Mouse (Mus musculus) forebrain, embryonic 15.5 days (tissue): ENCODE results near the gene Rmi2. TPM values are rescaled to one million over a fixed set of nuclear protein-coding genes. Genes with fewer than 3 reads are reported as not detected.

Experiments
- ATAC-seq: fragments of 200-750 bp; cut with Nextera tagmentation; replicated peaks from 2 replicates; pipeline ENCODE4 v1.8.0; 2017; ENCODE audit warnings: mild to moderate bottlenecking, moderate TSS enrichment, moderate library complexity
- H3K27ac ChIP-seq: fragments of 300-500 bp; sonication (generic); replicated peaks from 2 replicates; pipeline ENCODE4 v1.5.1; 2015; ENCODE audit warnings: mild to moderate bottlenecking, inconsistent platforms
- H3K27me3 ChIP-seq: fragments of 300-500 bp; sonication (generic); 2 replicates; pipeline ENCODE4 v1.6.1; 2015; ENCODE audit warnings: inconsistent platforms
- H3K36me3 ChIP-seq: fragments of 300-500 bp; sonication (generic); 2 replicates; pipeline ENCODE4 v1.6.1; 2015; ENCODE audit warnings: mild to moderate bottlenecking, inconsistent platforms
- H3K4me1 ChIP-seq: fragments of 300-500 bp; sonication (generic); 2 replicates; pipeline ENCODE4 v1.6.1; 2015; ENCODE audit warnings: inconsistent platforms
- H3K4me2 ChIP-seq: fragments of 300-500 bp; sonication (generic); replicated peaks from 2 replicates; pipeline ENCODE4 v1.6.1; 2015; ENCODE audit warnings: mild to moderate bottlenecking, inconsistent platforms
- H3K4me3 ChIP-seq: fragments of 300-500 bp; sonication (generic); 2 replicates; pipeline ENCODE4 v1.5.1; 2015; ENCODE audit warnings: mild to moderate bottlenecking, inconsistent platforms
- H3K9ac ChIP-seq: fragments of 300-500 bp; sonication (generic); replicated peaks from 2 replicates; pipeline ENCODE4 v1.6.1; 2015; ENCODE audit warnings: mild to moderate bottlenecking, inconsistent platforms
- H3K9me3 ChIP-seq: fragments of 300-500 bp; sonication (generic); 2 replicates; pipeline ENCODE4 v1.6.1; 2016; ENCODE audit warnings: inconsistent platforms
- WGBS: fragments of 180-500 bp; shearing (Covaris S2); methylation state at CpG from one replicate; pipeline ENCODE4 v1.1.7; 2015; ENCODE audit warnings: mixed read lengths; 5-methylcytosine and 5-hydroxymethylcytosine counted together
- polyA plus RNA-seq: library from polyadenylated mRNA; unstranded; fragments of >200 nt; fragmentation: Nextera tagmentation; extraction: Ambion mirVana; gene quantifications from 2 replicates; pipeline ENCODE4 v1.2.1, GENCODE M21; 2015

The Rmi2 gene
- polyA plus RNA-seq, 1 experiment from 2014 or later: 0.94 TPM

GRCm38 (mm10) chr16:10879467-10879866, 44.6 kb downstream of the Rmi2 start:
- H3K4me2 ChIP-seq: no peak overlapping the region
- no peaks in the 10 kb centered on the region for H3K9me3 ChIP-seq
- no peak overlapping the region for H3K9ac ChIP-seq
- H3K27me3 ChIP-seq: no peaks in the 10 kb centered on the region
- no peaks in the 10 kb centered on the region for H3K36me3 ChIP-seq
- no peaks in the 10 kb centered on the region for H3K4me1 ChIP-seq
- no peak for ATAC-seq
- WGBS: 83% methylated on average over 1 of the region's 1 CpGs
- H3K4me3 ChIP-seq: no peak overlapping the region
- no peak overlapping the region for H3K27ac ChIP-seq

DNA sequence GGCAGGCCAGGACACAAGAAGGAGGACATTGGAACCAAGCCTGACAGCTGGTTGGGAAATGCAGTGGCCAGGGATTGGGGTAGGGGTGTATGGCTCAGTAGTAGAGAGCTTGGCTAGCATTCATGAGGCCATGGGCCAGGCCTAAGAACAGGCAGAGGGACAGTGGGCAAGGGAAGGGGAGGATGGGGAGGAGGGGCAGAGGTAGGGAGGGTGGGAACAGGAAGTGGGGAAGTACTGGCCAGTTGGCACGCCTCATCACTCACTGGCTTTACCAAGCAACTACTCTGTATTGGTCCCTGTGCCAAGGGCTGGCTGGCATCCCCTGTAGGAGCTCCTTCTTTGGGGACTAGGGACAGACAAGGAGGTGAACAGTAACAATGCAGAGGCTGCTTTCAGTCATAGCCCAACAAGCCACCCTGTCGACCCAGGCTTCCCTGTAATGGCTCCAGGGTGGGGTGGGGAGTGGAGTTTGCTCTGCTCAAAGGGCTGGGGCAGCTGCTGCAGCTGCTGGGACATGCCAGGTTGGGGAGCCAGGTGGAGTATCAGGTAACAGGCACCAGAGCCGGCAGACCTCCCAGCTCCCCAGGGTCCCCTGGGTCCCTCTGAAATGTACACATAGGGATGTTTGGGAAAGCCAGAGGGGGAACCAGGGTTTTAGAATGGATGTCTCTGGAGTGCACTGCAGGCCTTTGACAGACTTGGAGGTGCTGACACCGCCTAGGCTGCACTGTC, 46.5 kb downstream of the Rmi2 start:
- Histone ChIP-seq H3K4me1 (no peaks in the 10 kb centered on the region), H3K36me3 (no peaks in the 10 kb centered on the region), H3K4me3 (no peak overlapping the region), H3K27me3 (no peaks in the 10 kb centered on the region), H3K9ac (no peak overlapping the region), H3K9me3 (no peaks in the 10 kb centered on the region), H3K27ac (no peak overlapping the region), H3K4me2 (no peak overlapping the region)
- WGBS: 53% methylated on average over 4 of the region's 4 CpGs
- ATAC-seq: 0 out of 2 replicates have a peak, but pooled peaks have one; percentile 51

DNA sequence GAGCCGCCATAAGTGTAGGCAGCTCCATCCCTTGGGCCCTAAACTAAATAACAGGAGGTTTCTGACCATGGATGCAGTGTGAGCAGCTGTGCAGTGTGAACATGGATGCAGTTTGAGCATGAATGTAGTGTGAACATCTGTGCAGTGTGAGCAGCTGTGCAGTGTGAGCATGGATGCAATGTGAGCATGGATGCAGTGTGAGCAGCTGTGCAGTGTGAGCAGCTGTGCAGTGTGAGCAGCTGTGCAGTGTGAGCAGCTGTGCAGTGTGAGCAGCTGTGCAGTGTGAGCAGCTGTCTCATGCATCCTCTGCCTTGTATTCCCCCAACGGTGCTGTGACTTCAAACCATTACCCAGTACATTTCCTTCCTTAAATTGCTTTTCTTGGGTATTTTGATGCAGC, 52.6 kb downstream of the Rmi2 start:
- H3K4me3 ChIP-seq: no peak overlapping the region
- no peaks in the 10 kb centered on the region for H3K4me1 ChIP-seq
- H3K27ac ChIP-seq: no peak overlapping the region
- H3K9me3 ChIP-seq: no peaks in the 10 kb centered on the region
- H3K36me3 ChIP-seq: no peaks in the 10 kb centered on the region
- no peaks in the 10 kb centered on the region for H3K27me3 ChIP-seq
- no peak overlapping the region for H3K4me2 ChIP-seq
- 89% methylated on average over 2 of the region's 2 CpGs for WGBS
- no peak for ATAC-seq
- no peak overlapping the region for H3K9ac ChIP-seq

GRCm38 (mm10) chr16:10890363-10890762, 55.5 kb downstream of the Rmi2 start:
- Histone ChIP-seq H3K27me3 (no peaks in the 10 kb centered on the region), H3K4me1 (no peaks in the 10 kb centered on the region), H3K27ac (no peak overlapping the region), H3K9ac (no peak overlapping the region), H3K9me3 (no peaks in the 10 kb centered on the region), H3K4me3 (no peak overlapping the region), H3K4me2 (no peak overlapping the region), H3K36me3 (no peaks in the 10 kb centered on the region)
- WGBS: 76% methylated on average over 3 of the region's 3 CpGs
- ATAC-seq: 0 out of 2 replicates have a peak, but pooled peaks have one; percentile 48

GRCm38 (mm10) chr16:10893161-10893560, 58.3 kb downstream of the Rmi2 start:
- no peak overlapping the region for H3K27ac ChIP-seq
- H3K27me3 ChIP-seq: no peaks in the 10 kb centered on the region
- H3K4me1 ChIP-seq: no peaks in the 10 kb centered on the region
- no peaks in the 10 kb centered on the region for H3K9me3 ChIP-seq
- no peak overlapping the region for H3K4me3 ChIP-seq
- no peak overlapping the region for H3K9ac ChIP-seq
- 83% methylated on average over 4 of the region's 4 CpGs for WGBS
- no peaks in the 10 kb centered on the region for H3K36me3 ChIP-seq
- no peak for ATAC-seq
- no peak overlapping the region for H3K4me2 ChIP-seq

DNA sequence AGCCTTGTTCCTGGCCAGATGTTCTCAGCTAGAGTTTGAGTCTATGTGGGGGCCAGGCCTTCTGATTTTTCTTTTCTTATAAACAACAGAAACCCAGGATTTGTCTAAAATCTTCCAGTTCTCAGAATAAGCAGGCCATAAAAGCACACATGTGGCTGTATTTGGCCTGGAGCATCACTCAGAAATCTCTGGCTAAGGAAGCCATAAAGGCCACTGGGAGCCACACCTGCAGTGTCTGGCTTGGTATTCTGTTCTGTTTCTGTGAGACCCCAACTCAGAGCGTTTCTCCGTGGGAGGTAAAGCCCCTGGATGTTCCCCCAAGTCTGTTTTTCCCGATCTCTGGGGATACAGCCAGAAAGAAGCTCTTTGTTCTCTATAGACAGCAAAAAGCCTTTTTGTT, 61.0 kb downstream of the Rmi2 start:
- Histone ChIP-seq H3K27ac (no peak overlapping the region), H3K36me3 (no peaks in the 10 kb centered on the region), H3K4me2 (no peak overlapping the region), H3K9me3 (no peaks in the 10 kb centered on the region), H3K4me3 (no peak overlapping the region), H3K9ac (no peak overlapping the region), H3K27me3 (no peaks in the 10 kb centered on the region), H3K4me1 (no peaks in the 10 kb centered on the region)
- no peak for ATAC-seq
- 67% methylated on average over 3 of the region's 3 CpGs for WGBS

DNA sequence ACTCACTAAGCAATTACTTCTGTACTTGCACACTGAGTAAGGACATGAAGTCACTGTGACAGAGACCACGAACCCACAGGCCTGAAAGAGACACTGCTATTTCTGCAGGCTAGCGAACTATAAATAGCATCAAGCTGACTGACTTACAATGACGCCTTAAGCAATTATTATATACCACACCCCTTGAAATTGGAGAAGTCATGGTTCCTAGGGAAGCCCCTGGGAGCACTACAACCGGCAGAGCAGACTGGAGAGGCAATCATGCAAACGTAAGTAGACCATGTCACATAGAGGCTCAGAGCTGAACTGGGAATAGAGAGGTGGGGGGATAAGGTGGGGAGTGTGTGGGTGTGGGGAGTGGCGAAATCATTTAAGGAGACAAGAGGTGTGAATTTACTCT, 62.5 kb downstream of the Rmi2 start:
- no peak for ATAC-seq
- H3K4me3 ChIP-seq: no peak overlapping the region
- H3K36me3 ChIP-seq: no peaks in the 10 kb centered on the region
- H3K9me3 ChIP-seq: no peaks in the 10 kb centered on the region
- H3K27me3 ChIP-seq: no peaks in the 10 kb centered on the region
- H3K27ac ChIP-seq: no peak overlapping the region
- 39% methylated on average over 6 of the region's 6 CpGs for WGBS
- no peaks in the 10 kb centered on the region for H3K4me1 ChIP-seq
- H3K4me2 ChIP-seq: no peak overlapping the region
- H3K9ac ChIP-seq: no peak overlapping the region

- H3K36me3 ChIP-seq: no peaks in the 10 kb centered on the region
- no peak overlapping the region for H3K9ac ChIP-seq
- H3K9me3 ChIP-seq: no peaks in the 10 kb centered on the region
- H3K4me2 ChIP-seq: no peak overlapping the region
- 78% methylated on average over 1 of the region's 1 CpGs for WGBS
- H3K27ac ChIP-seq: no peak overlapping the region
- no peaks in the 10 kb centered on the region for H3K4me1 ChIP-seq
- no peak overlapping the region for H3K4me3 ChIP-seq
- H3K27me3 ChIP-seq: no peaks in the 10 kb centered on the region
- ATAC-seq: no peak
These were observed 65.9 kb downstream of the Rmi2 start for GRCm38 (mm10) chr16:10900736-10901135.

GRCm38 (mm10) chr16:10901956-10902355, 67.1 kb downstream of the Rmi2 start:
- H3K4me1 ChIP-seq: no peaks in the 10 kb centered on the region
- no peaks in the 10 kb centered on the region for H3K36me3 ChIP-seq
- ATAC-seq: no peak
- 74% methylated on average over 2 of the region's 2 CpGs for WGBS
- H3K27me3 ChIP-seq: no peaks in the 10 kb centered on the region
- no peak overlapping the region for H3K4me3 ChIP-seq
- H3K4me2 ChIP-seq: no peak overlapping the region
- no peaks in the 10 kb centered on the region for H3K9me3 ChIP-seq
- H3K27ac ChIP-seq: no peak overlapping the region
- H3K9ac ChIP-seq: no peak overlapping the region

GRCm38 (mm10) chr16:10902849-10903248, 68.0 kb downstream of the Rmi2 start:
- Histone ChIP-seq H3K36me3 (no peaks in the 10 kb centered on the region), H3K4me2 (no peak overlapping the region), H3K27ac (no peak overlapping the region), H3K4me3 (no peak overlapping the region), H3K9ac (no peak overlapping the region), H3K9me3 (no peaks in the 10 kb centered on the region), H3K4me1 (no peaks in the 10 kb centered on the region), H3K27me3 (no peaks in the 10 kb centered on the region)
- WGBS: 45% methylated on average over 5 of the region's 5 CpGs
- no peak for ATAC-seq

DNA sequence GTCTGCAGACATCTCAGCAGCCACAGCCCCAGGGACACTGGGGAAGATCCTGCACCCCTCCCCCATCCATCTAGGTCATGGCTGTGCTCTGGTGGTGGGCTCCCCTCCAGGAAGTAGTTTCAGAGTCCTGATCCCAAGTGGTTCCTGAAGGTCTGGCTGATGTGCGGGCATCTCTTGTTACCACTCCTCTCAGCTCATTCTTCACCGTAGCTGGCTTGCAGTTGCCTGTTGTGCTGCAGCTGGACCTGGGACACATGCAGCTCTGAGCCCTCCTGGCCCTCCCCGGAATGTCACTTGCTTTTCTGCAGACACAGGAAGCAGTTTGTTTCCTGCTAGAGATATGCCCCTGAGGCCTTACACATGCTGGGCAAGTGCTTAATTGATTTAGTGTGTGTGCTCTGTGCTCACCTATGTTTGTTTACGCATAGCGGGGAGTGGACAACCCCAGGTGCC, 70.8 kb downstream of the Rmi2 start:
- H3K27ac ChIP-seq: no peak overlapping the region
- H3K36me3 ChIP-seq: no peaks in the 10 kb centered on the region
- no peaks in the 10 kb centered on the region for H3K27me3 ChIP-seq
- no peak overlapping the region for H3K4me3 ChIP-seq
- H3K9ac ChIP-seq: no peak overlapping the region
- H3K4me2 ChIP-seq: no peak overlapping the region
- H3K9me3 ChIP-seq: no peaks in the 10 kb centered on the region
- H3K4me1 ChIP-seq: no peaks in the 10 kb centered on the region
- no peak for ATAC-seq
- WGBS: 77% methylated on average over 5 of the region's 5 CpGs

GRCm38 (mm10) chr16:10910541-10910940, 75.7 kb downstream of the Rmi2 start:
- Histone ChIP-seq H3K36me3 (no peaks in the 10 kb centered on the region), H3K9ac (no peak overlapping the region), H3K9me3 (no peaks in the 10 kb centered on the region), H3K4me3 (no peak overlapping the region), H3K4me1 (no peaks in the 10 kb centered on the region), H3K27ac (no peak overlapping the region), H3K27me3 (no peaks in the 10 kb centered on the region), H3K4me2 (no peak overlapping the region)
- ATAC-seq: no peak
- WGBS: 79% methylated on average over 7 of the region's 7 CpGs

GRCm38 (mm10) chr16:10911061-10911460, 76.2 kb downstream of the Rmi2 start:
- Histone ChIP-seq H3K36me3 (no peaks in the 10 kb centered on the region), H3K4me2 (no peak overlapping the region), H3K4me1 (no peaks in the 10 kb centered on the region), H3K27me3 (no peaks in the 10 kb centered on the region), H3K9me3 (no peaks in the 10 kb centered on the region), H3K27ac (no peak overlapping the region), H3K9ac (no peak overlapping the region), H3K4me3 (no peak overlapping the region)
- 87% methylated on average over 2 of the region's 2 CpGs for WGBS
- ATAC-seq: no peak
